31 mouse cellular contexts compared by ENCODE assay signal in genomic region chr4:47131931-47132330, GRCm38 (mm10). TPM values are rescaled to one million over a fixed set of nuclear protein-coding genes. Genes with fewer than 3 reads are reported as not detected.
DNase-seq lines count a peak whose midpoint lies in the region; ATAC-seq and TF ChIP-seq lines count a peak whose summit lies in the region.
"Had no signal": no experiment of that assay in that cellular context is flagged by ENCODE, and none has a peak within 500 bp of the region (broad histone marks: within the 10 kb centered on the region; RNA-seq: fewer than 3 reads in every experiment).

No protein-coding gene starts in this region.

- no peak for TF ChIP-seq POLR2A in heart, adult 2 months (IDR thresholded peaks at IDR 0.05; ENCODE audit: insufficient read depth, low read depth, low read length)

- intact Hi-C loops in heart, adult 2 months (cut with DNase I) = no loop called here

- no peak overlapping the region for H3K9ac ChIP-seq in heart, adult 2 months (ENCODE audit: low read depth, low read length)
- no peak overlapping the region for H3K9ac ChIP-seq in heart, embryonic 12.5 days
- H3K9ac ChIP-seq in limb, embryonic 13.5 days = no peak overlapping the region
- H3K9ac ChIP-seq in intestine, embryonic 15.5 days = no peak overlapping the region
- H3K9ac ChIP-seq: embryonic facial prominence, embryonic 12.5 days; forebrain, embryonic 15.5 days; hindbrain, embryonic 13.5 days; liver, embryonic 14.5 days; midbrain, embryonic 13.5 days; neural tube, embryonic 13.5 days had no signal

- DNase-seq in gastrocnemius, adult 18-20 months (ENCODE audit: low spot score) = peak; percentile 40
- DNase-seq in gastrocnemius, postnatal 4 days (ENCODE audit: low spot score in 2 of 2) = no peak
- DNase-seq in heart, adult 2 months = no peak
- no peak for DNase-seq in limb, embryonic 10.5 days (ENCODE audit: low spot score)
- DNase-seq: adrenal gland, adult 8-10 months; cerebellum, adult 11 months; cerebellum, adult 9-10 months; cerebellum, postnatal 36 days; heart, postnatal 4 days; liver; lung, adult 2 months; retina, postnatal 1 day; right cerebral cortex, postnatal 14 days; thymus, adult 18-20 months; thymus, postnatal 25 days had no signal

- no peak for TF ChIP-seq CTCF in heart, adult 2 months (IDR thresholded peaks at IDR 0.05)

- peak overlapping the region; percentile 44 for H3K27ac ChIP-seq in heart, adult 2 months
- H3K27ac ChIP-seq in heart, embryonic 12.5 days (ENCODE audit: poor library complexity, severe bottlenecking) = no peak overlapping the region
- H3K27ac ChIP-seq in limb, embryonic 13.5 days = peak overlapping the region; percentile 15; the same call in 1 of the 2 replicates
- no peak overlapping the region for H3K27ac ChIP-seq in limb, embryonic 10.5 days
- H3K27ac ChIP-seq in intestine, embryonic 15.5 days = no peak overlapping the region
- H3K27ac ChIP-seq: embryonic facial prominence, embryonic 12.5 days; forebrain, embryonic 10.5 days; forebrain, embryonic 15.5 days; hindbrain, embryonic 13.5 days; layer of hippocampus, adult 2 months; left cerebral cortex, adult 2 months; liver, embryonic 14.5 days; macrophage; midbrain, embryonic 13.5 days; neural tube, embryonic 13.5 days had no signal

- TF ChIP-seq EP300 in heart, adult 2 months (IDR thresholded peaks at IDR 0.05; ENCODE audit: insufficient read depth, low read depth, low read length) = no peak

- H3K4me3 ChIP-seq in heart, adult 2 months = no peak overlapping the region
- H3K4me3 ChIP-seq in heart, embryonic 12.5 days = no peak overlapping the region
- no peak overlapping the region for H3K4me3 ChIP-seq in limb, embryonic 13.5 days
- no peak overlapping the region for H3K4me3 ChIP-seq in limb, embryonic 10.5 days
- H3K4me3 ChIP-seq in intestine, embryonic 15.5 days (replicated peaks) = no peak overlapping the region
- H3K4me3 ChIP-seq: embryonic facial prominence, embryonic 12.5 days; forebrain, embryonic 10.5 days; forebrain, embryonic 15.5 days; hindbrain, embryonic 13.5 days; layer of hippocampus, adult 2 months; left cerebral cortex, adult 2 months; midbrain, embryonic 13.5 days; neural tube, embryonic 13.5 days had no signal

- peaks cover 5% of the 10 kb centered on the region; the same call in 1 of the 2 replicates for H3K9me3 ChIP-seq in heart, embryonic 12.5 days (replicated peaks)
- peaks cover 5% of the 10 kb centered on the region for H3K9me3 ChIP-seq in limb, embryonic 13.5 days
- no peaks in the 10 kb centered on the region for H3K9me3 ChIP-seq in limb, embryonic 10.5 days (replicated peaks)
- H3K9me3 ChIP-seq in intestine, embryonic 15.5 days = no peaks in the 10 kb centered on the region
- H3K9me3 ChIP-seq: forebrain, embryonic 10.5 days; forebrain, embryonic 15.5 days; midbrain, embryonic 13.5 days had no signal

- H3K36me3 ChIP-seq in heart, adult 2 months (ENCODE audit: control insufficient read depth, insufficient read depth, low read length) = no peaks in the 10 kb centered on the region
- H3K36me3 ChIP-seq in heart, embryonic 12.5 days = no peaks in the 10 kb centered on the region
- no peaks in the 10 kb centered on the region for H3K36me3 ChIP-seq in limb, embryonic 13.5 days
- H3K36me3 ChIP-seq in limb, embryonic 10.5 days = no peaks in the 10 kb centered on the region
- no peaks in the 10 kb centered on the region for H3K36me3 ChIP-seq in intestine, embryonic 15.5 days
- H3K36me3 ChIP-seq: embryonic facial prominence, embryonic 12.5 days; forebrain, embryonic 15.5 days; G1E; hindbrain, embryonic 13.5 days; midbrain, embryonic 13.5 days; neural tube, embryonic 13.5 days had no signal

- ATAC-seq in heart, embryonic 12.5 days (ENCODE audit: insufficient number of reproducible peaks, low FRiP score) = no peak
- ATAC-seq in limb, embryonic 13.5 days (ENCODE audit: low FRiP score, low read depth) = 0 out of 2 replicates have a peak, but pooled peaks have one; percentile 17
- ATAC-seq in intestine, embryonic 15.5 days = no peak
- ATAC-seq: forebrain, embryonic 15.5 days; intestine, postnatal 0 days; midbrain, embryonic 13.5 days had no signal

- no peak overlapping the region for H3K4me2 ChIP-seq in heart, embryonic 12.5 days
- H3K4me2 ChIP-seq in limb, embryonic 13.5 days (replicated peaks) = no peak overlapping the region
- H3K4me2 ChIP-seq in intestine, embryonic 15.5 days (replicated peaks) = no peak overlapping the region
- H3K4me2 ChIP-seq: embryonic facial prominence, embryonic 12.5 days; forebrain, embryonic 15.5 days; heart, embryonic 11.5 days; hindbrain, embryonic 13.5 days; midbrain, embryonic 13.5 days; neural tube, embryonic 13.5 days had no signal

- H3K4me1 ChIP-seq in heart, adult 2 months (ENCODE audit: control insufficient read depth, insufficient read depth, low read length) = peaks cover 4% of the 10 kb centered on the region
- no peaks in the 10 kb centered on the region for H3K4me1 ChIP-seq in heart, embryonic 12.5 days (replicated peaks)
- H3K4me1 ChIP-seq in limb, embryonic 13.5 days = 0 out of 2 replicates have a peak, but pooled peaks cover 3% of the 10 kb centered on the region
- peaks cover 14% of the 10 kb centered on the region for H3K4me1 ChIP-seq in limb, embryonic 10.5 days
- H3K4me1 ChIP-seq in intestine, embryonic 15.5 days (replicated peaks) = peaks cover 5% of the 10 kb centered on the region; the same call in 1 of the 2 replicates
- H3K4me1 ChIP-seq: embryonic facial prominence, embryonic 12.5 days; forebrain, embryonic 15.5 days; hindbrain, embryonic 13.5 days; midbrain, embryonic 13.5 days; neural tube, embryonic 13.5 days had no signal

- H3K79me2 ChIP-seq in heart, adult 2 months (replicated peaks; ENCODE audit: control insufficient read depth, insufficient read depth, low read length) = no peaks in the 10 kb centered on the region

- 82% methylated on average over 3 of the region's 3 CpGs for WGBS in heart, adult 2 months
- WGBS in heart, embryonic 12.5 days = 78% methylated on average over 3 of the region's 3 CpGs
- 90% methylated on average over 3 of the region's 3 CpGs for WGBS in limb, embryonic 13.5 days
- 82% methylated on average over 3 of the region's 3 CpGs for WGBS in limb, embryonic 10.5 days
- 86% methylated on average over 3 of the region's 3 CpGs for WGBS in intestine, embryonic 15.5 days

- no peaks in the 10 kb centered on the region for H3K27me3 ChIP-seq in heart, adult 2 months (ENCODE audit: control insufficient read depth, insufficient read depth, low read length)
- H3K27me3 ChIP-seq in heart, embryonic 12.5 days (replicated peaks) = 0 out of 2 replicates have a peak, but pooled peaks cover 6% of the 10 kb centered on the region
- no peaks in the 10 kb centered on the region for H3K27me3 ChIP-seq in limb, embryonic 13.5 days
- no peaks in the 10 kb centered on the region for H3K27me3 ChIP-seq in limb, embryonic 10.5 days (ENCODE audit: low read depth, poor library complexity, severe bottlenecking)
- no peaks in the 10 kb centered on the region for H3K27me3 ChIP-seq in intestine, embryonic 15.5 days (replicated peaks)
- H3K27me3 ChIP-seq: embryonic facial prominence, embryonic 12.5 days; forebrain, embryonic 15.5 days; hindbrain, embryonic 13.5 days; midbrain, embryonic 13.5 days; neural tube, embryonic 13.5 days had no signal

RNA-seq across cellular contexts. Expression of gene Galnt12, which starts 40.2 kb away (rescaled TPM):
- not detected for total RNA-seq in gastrocnemius, adult 18-20 months (2021)
- 1 to 10 TPM; 1.2 to 1.3 TPM for total RNA-seq in gastrocnemius, postnatal 4 days (2021)
- total RNA-seq in heart, adult 2 months (2021) = under 1 TPM; 0.16 to 0.27 TPM
- polyA plus RNA-seq in heart, adult 2 months (2012; rRNA removed) = 0.72 and 0.85 TPM in 2 replicates
- polyA plus RNA-seq in heart, embryonic 12.5 days (2016; fragmentation: Nextera tagmentation; extraction: Ambion mirVana) = 1.8 and 2.2 TPM in 2 replicates
- polyA plus RNA-seq in limb, embryonic 13.5 days (2015; fragmentation: Nextera tagmentation; extraction: Ambion mirVana) = 3.8 and 4.3 TPM in 2 replicates
- 2.2 and 2.9 TPM in 2 replicates for polyA plus RNA-seq in limb, embryonic 10.5 days (2016; fragmentation: Nextera tagmentation; extraction: Ambion mirVana)
- 21.5 and 23.7 TPM in 2 replicates for polyA plus RNA-seq in intestine, embryonic 15.5 days (2015; fragmentation: Nextera tagmentation; extraction: Ambion mirVana)
- total RNA-seq: G1E had no signal
- polyA plus RNA-seq: G1E had no signal

Comparison
In these comparisons a context has a peak if more than half of its experiments do, and no peak if none do; other contexts are left out.
1. H3K27ac ChIP-seq: peak in heart, adult 2 months (single experiment) and limb, embryonic 13.5 days (single experiment); none in heart, embryonic 12.5 days (single experiment), limb, embryonic 10.5 days (single experiment) and intestine, embryonic 15.5 days (single experiment).